Mouse (Mus musculus): ENCODE measurements around the gene Snrk.

GRCm38 (mm10) chr9:122199253-122199652 lies 82.2 kb downstream of the Snrk start:
- TF ChIP-seq CTCF (IDR thresholded peaks at IDR 0.05; ENCODE audit: borderline replicate concordance, insufficient read depth, low read length): 0 out of 2 replicates have a peak, but pooled peaks have one; percentile 24
- TF ChIP-seq POLR2A (IDR thresholded peaks at IDR 0.05; ENCODE audit: low read depth, low read length): no peak
